Mouse (Mus musculus) mouse embryonic stem cell (cell line): ENCODE data around the gene Cers5.
"Not testable (repeated sequence)": the region's sequence is repeated elsewhere in the genome, so short reads cannot be mapped to it uniquely, and the experiment has no call there.

ENCODE experiments used
- in situ Hi-C, 2 experiments: fragments of 300-500 bp; cut with MboI; formaldehyde crosslinking; loops; 1 replicate in 1 of 2; 3 replicates in 1 of 2; pipeline ENCODE4 v1.14.3; 2019 to 2020; ENCODE audit warnings: low sequenced_read_pairs in 2 of 2, low pct_unique_long_range_greater_than_20kb in 1 of 2, mixed read lengths in 1 of 2; ENCODE audit not compliant: unreplicated experiment in 1 of 2

Cers5 gene

DNA sequence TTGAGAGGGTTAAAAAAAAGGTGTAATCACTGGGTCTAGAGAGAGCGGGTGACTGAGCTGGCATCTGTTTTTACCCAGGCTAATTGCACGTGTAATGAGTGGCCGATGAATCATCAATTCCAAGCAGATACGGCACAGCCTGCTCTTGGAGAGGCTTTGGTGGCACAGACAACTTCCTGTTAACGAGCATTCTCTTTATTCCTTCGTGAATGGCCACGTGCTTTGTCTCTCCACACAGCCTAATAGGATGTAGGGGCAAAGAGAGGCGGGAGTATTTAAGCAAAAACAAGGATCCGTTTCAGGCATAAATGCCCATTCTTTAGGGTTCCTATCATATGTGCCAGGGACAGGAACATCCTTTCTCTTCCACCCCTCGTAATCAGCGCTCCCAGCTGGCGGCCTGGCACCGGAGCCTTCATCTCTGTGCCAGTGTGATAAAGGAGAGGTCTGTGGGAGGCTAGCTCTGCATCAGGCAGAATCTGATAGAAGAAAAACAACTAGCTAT is 57.3 kb downstream of the Cers5 start:
- in situ Hi-C loops = no loop called here

DNA sequence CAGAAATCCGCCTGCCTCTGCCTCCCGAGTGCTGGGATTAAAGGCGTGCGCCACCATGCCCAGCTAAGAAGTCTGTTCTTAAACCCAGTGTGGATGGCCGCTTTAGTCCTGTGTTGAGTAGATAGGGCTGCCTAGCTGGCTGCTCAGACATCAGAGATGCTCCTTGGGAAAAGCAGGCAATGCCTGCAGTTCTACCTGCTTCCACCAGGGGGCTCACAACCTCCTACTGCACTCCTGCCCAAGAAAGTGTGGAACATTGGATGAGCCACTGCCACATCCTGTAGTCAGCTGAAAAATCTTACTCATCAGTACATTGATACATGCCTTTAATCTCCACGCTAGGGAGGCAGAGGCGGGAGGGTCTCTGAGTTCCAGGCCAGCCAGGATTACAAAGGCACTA is 57.8 kb downstream of the Cers5 start:
- in situ Hi-C loops = no loop called here

DNA sequence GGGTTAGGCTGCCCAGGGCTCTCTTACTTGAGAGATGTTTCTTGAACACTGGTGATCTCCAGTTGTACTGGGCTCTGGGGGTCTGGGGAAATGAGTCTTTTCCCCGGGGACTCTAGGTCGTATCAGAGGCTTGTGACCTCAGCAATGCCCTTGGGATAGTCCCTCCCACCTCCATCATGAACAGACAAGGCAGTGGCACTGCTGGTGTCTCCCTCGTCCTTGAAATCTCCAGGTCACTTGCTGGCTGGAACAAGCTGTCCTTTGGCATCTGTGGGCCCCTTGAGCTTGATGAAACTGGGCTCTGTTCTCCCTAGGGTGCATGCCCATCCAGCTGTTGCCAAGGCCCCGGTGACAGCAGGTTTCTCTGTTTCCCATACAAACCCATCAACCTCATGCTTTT is 58.5 kb downstream of the Cers5 start:
- in situ Hi-C loops = no loop called here

DNA sequence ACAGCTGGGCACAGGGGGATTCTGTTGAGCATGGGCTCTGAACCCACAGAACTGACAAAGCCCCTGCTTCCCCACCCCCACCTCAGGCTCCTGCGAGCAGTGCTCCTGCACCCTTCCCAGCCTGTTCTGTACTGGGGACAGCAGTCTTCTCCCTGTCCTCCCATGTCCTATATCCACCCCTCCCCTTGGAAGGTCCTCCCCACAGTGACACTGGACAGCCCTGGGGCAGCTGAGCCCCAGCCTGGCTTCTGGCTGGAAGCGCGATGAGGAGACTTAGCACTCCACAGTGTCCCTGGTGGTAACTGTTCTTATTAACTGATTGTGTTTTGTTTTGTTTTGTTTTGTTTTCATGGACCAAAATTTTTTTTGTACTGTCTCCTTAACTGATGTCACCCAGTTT is 59.1 kb downstream of the Cers5 start:
- in situ Hi-C loops = no loop called here

DNA sequence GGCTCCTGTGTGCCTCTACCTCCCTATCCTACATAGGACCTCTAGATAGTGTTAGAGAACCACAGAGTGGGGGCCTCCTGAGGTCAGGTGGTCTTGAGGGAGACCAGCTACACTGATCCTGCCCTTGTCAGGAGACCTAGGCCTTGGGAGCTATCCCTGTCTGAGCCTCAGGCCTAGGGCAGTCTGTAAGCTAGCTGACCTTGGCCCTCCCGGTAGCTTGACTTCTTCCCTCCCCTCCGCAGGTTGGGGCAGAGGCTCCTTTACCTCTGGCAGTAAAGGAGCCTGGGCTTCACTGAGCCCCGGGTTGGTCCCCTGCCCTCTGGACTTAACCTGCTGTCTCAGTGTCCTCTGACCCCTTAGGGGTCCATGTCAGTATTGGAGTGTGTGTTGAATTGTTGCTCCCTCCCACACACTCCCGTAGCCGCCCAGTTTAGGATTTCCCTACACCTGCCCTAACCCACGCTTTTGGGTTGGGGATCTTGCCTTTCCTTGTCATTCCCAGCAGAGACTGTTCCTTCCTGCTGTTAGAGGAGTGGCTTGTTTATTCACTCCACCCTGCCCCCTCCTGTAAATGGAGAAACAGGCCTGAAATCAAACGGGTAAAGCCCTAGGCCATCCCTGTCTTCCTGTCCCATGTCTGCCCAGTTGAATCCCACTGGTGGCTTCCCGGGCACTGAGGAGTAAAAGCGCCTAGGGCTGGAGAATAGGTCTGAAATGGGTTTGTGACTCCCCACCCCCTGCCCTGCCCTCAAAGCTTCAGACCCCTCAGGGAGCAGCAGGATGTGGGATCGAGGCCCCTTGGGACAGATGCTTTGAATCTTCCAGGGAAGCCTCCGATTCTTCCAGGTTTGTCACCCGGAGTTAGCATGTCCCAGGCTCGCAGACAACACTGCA is 59.8 kb downstream of the Cers5 start:
- in situ Hi-C loops = no loop called here

DNA sequence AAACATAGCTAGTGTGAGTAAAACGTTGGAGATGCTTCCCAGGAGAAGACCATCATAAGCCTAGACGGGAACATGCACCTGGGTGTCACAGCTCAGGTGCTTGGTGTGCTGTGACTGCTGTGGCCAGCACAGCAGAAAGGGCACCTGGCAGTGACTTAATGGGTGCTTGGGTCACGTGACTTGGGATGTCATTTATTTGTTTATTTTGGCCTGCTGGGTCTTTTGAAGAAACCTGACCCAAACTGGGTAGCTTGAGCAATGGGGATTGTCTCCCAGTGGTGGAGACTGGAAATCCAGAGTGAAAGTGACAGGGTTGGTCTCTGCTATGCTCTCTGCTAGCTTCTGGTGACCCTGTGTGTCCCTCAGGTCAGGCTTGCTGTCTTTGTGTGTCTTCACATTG is 61.2 kb downstream of the Cers5 start:
- in situ Hi-C loops = no loop called here

DNA sequence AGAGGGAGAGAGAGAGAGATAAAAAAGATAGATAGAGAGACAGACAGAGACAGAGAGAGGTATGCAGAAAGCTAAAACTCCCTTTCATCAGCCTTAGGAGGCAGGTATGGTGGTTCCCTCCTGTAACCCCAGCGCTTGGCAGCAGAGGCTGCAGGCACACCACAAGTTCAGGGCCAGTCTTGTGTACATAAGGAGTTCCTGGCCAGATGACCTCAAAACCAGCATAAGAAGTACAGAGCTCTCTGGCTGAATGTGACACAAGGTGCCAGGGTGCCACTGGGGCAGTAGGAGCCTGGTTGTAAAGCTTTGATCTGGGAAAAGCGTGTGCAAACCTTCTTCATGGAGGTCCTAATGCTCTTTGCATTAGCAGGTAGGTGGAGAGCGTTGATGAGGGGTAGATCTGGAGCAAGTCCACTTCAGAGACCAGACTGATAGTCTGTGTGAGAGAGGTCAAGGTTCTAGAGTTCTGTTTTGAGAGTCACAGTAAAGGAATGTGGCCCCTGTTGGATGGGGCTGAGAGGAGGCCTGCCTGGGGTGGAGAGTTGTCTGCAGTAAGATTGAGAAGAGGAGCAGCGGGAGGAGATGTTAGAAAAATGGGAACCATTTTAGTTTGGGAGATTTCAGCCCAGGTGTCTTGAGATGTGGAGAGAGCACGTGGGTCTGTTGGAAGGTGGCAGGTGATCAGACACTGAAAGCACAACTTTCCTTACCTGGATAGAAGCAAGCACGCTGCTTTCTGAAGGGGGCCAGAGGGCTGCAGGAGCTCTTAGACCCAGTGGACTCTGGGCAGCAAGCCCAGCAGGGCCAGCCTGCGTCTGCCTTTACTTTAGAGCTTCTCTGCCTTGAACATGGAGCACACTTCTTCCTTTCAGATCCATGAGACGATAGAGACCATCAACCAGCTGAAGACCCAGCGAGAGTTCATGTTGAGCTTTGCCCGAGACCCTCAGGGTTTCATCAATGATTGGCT is 62.2 kb downstream of the Cers5 start:
- in situ Hi-C loops = no loop called here

DNA sequence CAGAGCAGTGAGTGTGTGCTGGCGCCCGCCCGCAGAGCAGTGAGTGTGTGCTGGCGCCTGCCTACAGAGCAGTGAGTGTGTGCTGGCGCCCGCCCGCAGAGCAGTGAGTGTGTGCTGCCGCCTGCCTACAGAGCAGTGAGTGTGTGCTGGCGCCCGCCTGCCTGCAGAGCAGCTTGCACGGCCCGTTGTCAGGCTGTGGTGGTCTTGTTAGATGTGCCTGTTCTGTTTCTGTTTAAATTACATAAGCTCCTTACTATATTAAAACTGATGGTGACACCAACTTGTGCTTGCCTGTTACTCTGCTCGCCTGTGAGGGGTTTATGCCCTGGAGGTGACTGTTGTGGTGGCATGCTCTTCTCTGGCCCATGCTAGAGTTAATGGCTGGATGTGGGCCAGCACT is 64.5 kb downstream of the Cers5 start:
- in situ Hi-C loops = no loop called here

DNA sequence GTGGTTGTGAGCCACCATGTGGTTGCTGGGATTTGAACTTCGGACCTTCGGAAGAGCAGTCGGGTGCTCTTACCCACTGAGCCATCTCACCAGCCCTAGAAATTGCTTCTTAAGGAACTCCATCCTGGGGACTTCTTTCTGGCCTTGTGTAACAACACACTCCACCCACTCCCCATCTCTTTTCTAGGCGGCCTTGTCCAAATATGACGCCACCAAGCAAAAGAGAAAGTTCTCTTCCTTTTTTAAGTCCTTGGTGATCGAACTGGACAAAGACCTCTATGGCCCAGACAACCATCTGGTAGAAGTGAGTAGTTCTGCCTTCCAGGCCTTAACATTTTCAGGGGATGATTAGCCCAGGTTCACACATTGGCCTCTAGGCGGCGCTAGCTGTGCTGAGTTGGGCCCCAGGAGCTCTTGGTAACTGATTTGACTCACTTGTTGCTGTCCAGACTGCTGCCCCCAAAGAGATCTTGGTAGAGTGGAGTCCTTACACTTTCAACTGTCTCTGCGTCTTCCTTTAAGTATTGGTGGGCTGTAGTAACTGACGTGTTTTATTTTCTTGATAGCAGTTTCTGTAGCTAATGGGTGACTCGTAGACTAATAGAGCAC is 67.1 kb downstream of the Cers5 start, which contains the start of gene Gm17349:
Gm17349 (minus strand) TSS at position 51 of the 609 bp plus-strand sequence.
- in situ Hi-C loops = no loop called here

DNA sequence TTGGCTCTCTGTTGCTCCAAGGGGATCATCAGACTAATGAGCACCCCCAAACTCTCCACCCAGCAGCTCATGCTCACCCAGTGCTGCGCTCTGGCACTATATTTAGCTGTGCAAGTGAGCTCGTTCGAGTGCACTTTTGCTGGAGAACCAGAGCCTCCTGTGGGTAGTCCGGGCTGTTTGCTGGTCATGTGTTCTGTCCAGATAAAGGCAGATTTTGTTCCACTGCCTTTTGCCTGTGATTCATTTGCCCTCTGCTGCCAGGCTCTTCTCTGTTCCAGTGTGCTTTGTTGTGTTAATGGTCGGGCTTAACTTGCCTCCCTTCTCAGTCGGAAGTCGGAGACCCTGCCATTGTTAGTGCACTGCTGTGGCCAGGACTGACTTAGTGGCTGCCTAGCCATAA is 67.8 kb downstream of the Cers5 start:
- in situ Hi-C loops = no loop called here

DNA sequence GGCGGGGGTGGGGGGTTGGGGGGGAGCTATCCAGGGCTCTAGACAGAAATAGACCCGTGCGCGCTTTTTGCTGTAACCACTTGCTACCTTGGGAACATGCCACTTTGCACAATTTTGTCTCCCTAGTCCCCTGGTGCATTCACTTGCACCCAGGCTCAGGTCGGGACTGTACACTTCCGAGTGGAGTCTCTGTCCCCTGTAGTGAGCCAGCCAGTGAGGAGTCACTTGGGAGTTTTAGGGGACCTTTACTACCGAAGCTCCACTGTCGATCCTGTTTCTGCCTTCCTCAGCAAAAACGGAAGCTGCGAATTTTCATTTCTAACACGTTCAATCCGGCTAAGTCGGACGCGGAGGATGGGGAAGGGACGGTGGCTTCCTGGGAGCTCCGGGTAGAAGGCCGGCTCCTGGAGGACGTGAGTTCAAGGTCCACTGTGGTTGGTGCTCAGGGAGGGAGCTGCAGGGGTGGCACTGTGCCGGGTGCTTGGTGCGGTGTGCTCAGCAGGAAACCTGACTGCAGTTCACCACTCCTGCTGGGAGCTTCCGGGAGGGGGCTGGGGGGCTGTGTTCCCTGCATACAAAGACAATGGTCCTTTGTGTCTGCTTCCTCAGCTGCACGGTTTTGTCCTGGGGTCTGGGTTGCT is 68.5 kb downstream of the Cers5 start:
- in situ Hi-C loops = no loop called here

DNA sequence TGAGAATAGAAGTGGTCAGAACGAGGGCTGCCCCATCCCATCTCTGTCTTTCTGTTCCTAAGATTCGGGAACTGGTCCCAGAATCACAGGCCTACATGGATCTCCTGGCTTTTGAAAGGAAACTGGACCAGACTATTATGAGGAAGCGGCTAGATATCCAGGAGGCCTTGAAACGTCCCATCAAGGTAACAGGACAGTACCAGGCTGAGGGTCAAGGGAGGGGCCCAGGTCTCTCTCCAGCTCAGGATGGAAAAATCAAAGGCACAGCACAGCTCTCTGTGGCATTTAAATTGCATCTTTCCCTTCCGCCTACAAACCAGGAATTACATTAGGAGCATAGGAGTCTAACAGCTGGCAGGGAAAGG is 69.0 kb downstream of the Cers5 start:
- in situ Hi-C loops = no loop called here

DNA sequence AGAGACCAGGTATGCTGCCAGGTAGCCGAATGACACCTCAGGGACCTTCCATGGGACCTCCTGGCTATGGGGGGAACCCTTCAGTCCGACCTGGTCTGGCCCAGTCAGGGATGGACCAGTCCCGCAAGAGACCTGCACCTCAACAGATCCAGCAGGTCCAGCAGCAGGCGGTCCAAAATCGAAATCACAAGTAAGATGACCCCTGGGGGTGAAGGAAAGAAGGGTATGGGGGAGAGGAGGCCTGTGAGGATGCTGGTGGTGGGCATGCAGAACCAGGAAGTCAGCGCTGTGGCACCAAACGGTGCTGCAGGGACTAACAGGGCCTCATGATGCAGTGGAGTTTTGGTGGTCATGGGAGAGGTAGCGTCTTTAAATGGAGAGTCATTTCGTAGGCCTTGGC is 69.6 kb downstream of the Cers5 start:
- in situ Hi-C loops = no loop called here

DNA sequence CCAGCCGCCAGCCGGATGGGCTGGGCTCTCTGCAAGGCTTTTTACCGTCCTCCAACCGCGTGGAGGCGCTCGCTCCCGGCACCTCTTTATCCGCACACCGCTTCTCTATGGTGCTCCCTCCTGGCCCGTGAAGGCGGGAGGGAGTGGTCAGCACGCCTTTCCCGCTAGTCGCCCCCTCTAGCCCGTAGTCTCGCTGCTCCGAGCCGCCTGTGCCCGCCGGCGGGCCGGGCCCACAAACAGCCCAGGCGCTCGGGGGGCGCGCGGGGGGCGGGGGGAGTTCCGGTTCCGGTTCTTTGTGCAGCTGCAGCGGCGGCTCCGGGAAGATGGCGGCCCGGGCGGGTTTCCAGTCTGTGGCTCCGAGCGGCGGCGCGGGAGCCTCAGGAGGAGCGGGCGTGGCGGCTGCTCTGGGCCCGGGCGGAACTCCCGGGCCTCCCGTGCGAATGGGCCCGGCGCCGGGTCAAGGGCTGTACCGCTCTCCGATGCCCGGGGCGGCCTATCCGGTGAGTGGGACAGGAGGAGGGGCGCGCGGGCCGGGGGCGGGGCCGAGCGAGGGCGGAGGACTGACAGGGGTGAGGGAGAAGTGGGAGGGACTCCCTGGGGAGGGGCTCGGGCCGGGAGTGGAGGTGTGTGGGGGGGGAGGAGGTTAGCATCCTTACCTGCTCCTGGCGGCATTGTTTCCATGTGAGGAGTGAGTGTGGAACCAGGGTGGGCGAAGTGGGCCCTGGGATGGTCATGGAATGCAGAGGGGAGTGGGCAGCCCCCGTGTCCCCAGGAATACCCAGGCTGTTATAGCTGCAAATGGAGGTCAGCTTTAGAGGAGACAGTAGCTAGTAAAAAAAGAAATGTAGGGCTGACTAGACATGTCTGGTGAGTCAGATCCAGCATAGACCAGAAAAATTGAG is 70.4 kb downstream of the Cers5 start, which contains the start of gene Smarcd1:
Smarcd1 (plus strand) TSS at position 131 of the 902 bp plus-strand sequence.
- in situ Hi-C loops = no loop called here

DNA sequence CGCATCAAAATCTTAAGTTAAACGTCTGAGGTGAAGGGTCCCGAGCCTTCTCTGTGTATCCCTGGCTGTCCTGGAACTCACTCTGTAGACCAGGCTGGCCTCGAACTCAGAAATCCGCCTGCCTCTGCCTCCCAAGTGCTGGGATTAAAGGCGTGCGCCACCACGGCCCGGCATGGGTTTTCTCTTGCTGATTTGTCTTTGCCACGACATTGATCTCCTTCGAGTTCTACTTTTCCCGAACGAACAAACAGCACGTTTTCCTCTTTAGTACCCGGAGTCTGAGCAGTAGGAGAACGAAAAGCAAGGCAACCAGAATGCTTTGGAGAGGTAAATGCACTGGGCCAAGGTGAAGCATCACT is 71.1 kb downstream of the Cers5 start:
- in situ Hi-C loops = not testable (repeated sequence)

DNA sequence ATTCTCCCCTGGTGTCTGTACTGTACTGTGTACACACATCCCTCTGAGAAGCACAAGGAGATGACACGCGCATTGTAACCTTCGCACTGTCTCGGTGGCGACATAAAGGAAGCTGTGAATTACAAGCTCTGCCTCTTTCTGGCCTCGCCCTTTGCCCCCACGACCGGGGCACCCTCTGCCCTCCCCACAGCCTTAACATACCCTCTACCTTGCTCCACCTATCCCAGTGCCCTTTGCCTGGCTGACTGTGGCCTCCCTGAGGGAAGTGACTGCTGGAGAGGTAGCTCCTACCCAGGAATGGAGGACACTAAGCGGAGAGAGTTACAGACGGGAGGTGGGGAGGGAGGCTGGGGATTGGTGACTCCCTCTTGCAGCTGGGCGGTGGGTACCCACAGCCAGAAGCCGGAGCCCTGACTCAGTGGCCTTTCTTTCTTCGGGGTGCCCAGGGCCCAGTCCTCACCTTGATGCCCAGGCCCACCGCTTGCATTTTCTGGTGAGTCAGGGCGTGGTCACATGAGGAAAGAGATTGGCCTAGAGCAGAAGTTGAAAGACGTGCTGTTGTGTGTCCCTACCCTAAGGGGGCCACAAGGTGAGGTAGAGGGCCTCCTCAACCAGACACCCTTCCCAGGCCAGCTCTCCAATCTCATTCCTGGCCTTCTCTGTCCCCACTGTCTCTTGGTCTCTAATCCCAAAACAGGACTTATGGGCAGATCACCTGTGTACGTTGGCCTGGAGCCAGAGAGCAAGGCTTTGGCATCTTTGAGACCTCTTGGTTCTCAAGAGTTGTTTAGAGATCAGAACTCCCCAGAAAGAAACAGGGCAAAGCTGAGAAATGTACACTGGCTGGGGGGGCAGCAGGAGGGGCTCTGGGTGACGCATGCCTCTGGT is 72.2 kb downstream of the Cers5 start:
- in situ Hi-C loops = no loop called here

DNA sequence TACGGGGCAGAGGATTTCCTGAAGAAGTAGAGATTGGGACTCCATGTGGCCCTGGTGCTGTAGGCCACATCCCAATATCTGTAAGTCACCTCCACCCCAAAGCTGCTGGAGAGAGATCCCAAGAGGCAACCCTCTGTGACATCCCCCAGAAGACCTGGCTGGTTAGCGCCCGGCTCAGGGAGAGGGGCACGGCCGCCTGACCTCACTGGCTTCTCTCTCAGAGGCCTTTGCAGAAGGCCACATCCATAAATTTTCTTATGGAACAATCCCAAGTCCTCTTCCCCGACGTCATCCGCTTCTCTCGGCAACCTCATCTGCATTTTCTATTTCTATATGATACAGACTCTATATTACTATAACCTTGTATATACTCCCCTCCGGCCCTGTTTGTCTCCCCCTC is 73.0 kb downstream of the Cers5 start:
- in situ Hi-C loops = no loop called here
